Mouse (Mus musculus): ENCODE results near the gene Igsf6.

Igsf6 gene

GRCm38 (mm10) chr7:121074281-121074680, at the start of gene Igsf6:
TSS of gene Igsf6 (minus strand) at chr7:121074572.
- TF ChIP-seq GATA4 (IDR thresholded peaks at IDR 0.05; ENCODE audit: insufficient replicate concordance, low read length): no peak

GRCm38 (mm10) chr7:121120143-121120818, 45.9 kb upstream of the Igsf6 start:
- TF ChIP-seq GATA4 (IDR thresholded peaks at IDR 0.05; ENCODE audit: insufficient replicate concordance, low read length): no peak

DNA sequence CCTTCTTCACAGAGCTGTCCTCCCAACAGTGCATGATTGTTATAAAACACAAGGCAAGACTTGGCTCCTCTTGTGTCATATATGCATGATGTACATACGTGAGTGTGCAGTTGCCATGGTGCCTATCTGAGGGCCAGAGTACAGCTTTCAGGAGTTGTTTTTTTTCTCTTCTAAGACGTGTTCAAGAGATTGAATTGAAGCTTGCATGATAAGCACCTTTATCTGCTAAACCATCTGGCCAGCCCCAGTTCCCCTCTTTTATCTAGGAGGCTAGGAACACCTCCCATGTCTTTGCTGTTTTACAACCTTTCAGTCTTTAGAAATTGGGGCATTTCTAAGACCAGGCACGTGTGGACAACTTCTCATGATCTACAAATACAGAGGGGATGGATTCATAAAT, 37.4 kb upstream of the Igsf6 start:
- no peak for TF ChIP-seq GATA4 (IDR thresholded peaks at IDR 0.05; ENCODE audit: insufficient replicate concordance, low read length)

- TF ChIP-seq GATA4 (IDR thresholded peaks at IDR 0.05; ENCODE audit: insufficient replicate concordance, low read length): no peak
These were observed 36.9 kb upstream of the Igsf6 start for GRCm38 (mm10) chr7:121111321-121111720.

GRCm38 (mm10) chr7:121107851-121108250, 33.5 kb upstream of the Igsf6 start:
- TF ChIP-seq GATA4 (IDR thresholded peaks at IDR 0.05; ENCODE audit: insufficient replicate concordance, low read length): no peak

- no peak for TF ChIP-seq GATA4 (IDR thresholded peaks at IDR 0.05; ENCODE audit: insufficient replicate concordance, low read length)
These were observed 24.4 kb upstream of the Igsf6 start for GRCm38 (mm10) chr7:121098614-121099389.

DNA sequence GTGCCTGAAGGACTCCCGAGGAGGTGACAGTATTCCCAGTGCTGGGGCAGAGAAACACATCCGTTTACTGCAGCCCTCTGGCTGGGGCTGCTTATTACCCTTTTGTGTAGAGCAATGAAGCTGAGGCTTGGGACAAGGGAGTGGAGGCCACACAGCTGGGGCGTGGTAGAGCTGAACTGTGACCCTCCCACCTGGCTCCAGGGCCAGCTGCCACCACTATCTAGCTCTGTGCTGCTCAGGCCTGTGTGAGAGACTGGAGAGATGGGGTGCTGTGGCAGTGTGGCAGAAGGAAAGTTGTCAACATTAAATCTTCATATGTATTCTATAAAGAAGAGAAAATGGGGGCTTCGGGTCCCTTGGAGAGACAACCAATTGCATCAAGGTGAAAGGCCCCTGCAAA, 18.7 kb upstream of the Igsf6 start:
- no peak for TF ChIP-seq GATA4 (IDR thresholded peaks at IDR 0.05; ENCODE audit: insufficient replicate concordance, low read length)

- TF ChIP-seq GATA4 (IDR thresholded peaks at IDR 0.05; ENCODE audit: insufficient replicate concordance, low read length): no peak
These were observed 16.4 kb upstream of the Igsf6 start for GRCm38 (mm10) chr7:121090748-121091147.

- no peak for TF ChIP-seq GATA4 (IDR thresholded peaks at IDR 0.05; ENCODE audit: insufficient replicate concordance, low read length)
These were observed 14.4 kb upstream of the Igsf6 start for GRCm38 (mm10) chr7:121088745-121089144.

- no peak for TF ChIP-seq GATA4 (IDR thresholded peaks at IDR 0.05; ENCODE audit: insufficient replicate concordance, low read length)
These were observed 11.1 kb upstream of the Igsf6 start for GRCm38 (mm10) chr7:121085500-121085899.

DNA sequence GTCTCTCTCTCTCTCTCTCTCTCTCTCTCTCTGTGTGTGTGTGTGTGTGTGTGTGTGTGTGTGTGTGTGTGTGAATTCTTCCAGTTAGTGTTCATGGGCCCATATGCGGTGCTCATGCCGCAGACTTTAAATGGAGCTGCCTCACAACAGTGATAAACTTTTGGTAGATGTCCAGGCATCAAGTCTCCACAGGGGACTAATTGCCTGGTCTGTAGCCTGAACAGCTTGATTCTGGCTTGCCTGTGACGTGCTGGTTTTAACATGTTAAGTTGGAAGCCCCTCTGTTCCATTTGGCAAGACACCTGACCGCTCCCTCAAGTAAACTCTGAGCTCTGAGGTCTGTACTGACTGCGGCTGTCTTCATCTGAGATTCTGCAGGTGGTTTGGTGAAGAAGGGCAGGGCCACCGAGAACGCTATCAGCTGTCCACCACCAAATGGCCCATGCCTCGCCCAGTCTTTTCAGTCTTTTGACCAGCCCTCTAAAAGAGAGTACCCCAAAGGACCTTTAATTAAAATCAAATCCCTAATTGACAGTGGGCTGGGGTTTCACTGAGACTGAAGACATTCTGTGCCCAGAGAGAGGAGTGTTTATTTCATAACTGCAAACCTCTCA, 10.6 kb upstream of the Igsf6 start:
- TF ChIP-seq GATA4 (IDR thresholded peaks at IDR 0.05; ENCODE audit: insufficient replicate concordance, low read length): no peak

GRCm38 (mm10) chr7:121082949-121083513, 8.7 kb upstream of the Igsf6 start:
- no peak for TF ChIP-seq GATA4 (IDR thresholded peaks at IDR 0.05; ENCODE audit: insufficient replicate concordance, low read length)

GRCm38 (mm10) chr7:121081816-121082215, 7.4 kb upstream of the Igsf6 start:
- no peak for TF ChIP-seq GATA4 (IDR thresholded peaks at IDR 0.05; ENCODE audit: insufficient replicate concordance, low read length)

- TF ChIP-seq GATA4 (IDR thresholded peaks at IDR 0.05; ENCODE audit: insufficient replicate concordance, low read length): no peak
These were observed 7.0 kb upstream of the Igsf6 start, which contains the start of gene Otoa for GRCm38 (mm10) chr7:121081350-121081749. TSS of gene Otoa (plus strand) at chr7:121081650.

DNA sequence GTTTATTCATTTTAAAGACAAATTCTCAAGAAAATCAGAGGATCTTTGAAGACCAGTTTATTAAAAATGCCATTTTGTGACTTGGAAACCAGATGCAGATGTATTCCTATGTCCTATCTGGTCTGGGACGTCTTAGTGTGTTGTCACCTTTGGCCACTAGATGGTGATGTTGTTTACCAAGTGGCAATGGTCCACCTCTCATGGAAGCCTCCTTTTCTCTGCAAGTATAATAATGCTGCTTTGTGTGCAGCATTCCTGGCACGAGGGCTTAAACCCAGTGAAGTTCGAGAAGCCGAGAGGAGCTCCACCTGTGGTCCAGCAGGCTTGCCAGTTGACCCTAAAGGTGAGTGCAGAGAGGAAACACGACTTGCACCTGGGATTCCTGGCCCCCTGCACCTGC, 3.5 kb upstream of the Igsf6 start:
- TF ChIP-seq GATA4 (IDR thresholded peaks at IDR 0.05; ENCODE audit: insufficient replicate concordance, low read length): no peak

DNA sequence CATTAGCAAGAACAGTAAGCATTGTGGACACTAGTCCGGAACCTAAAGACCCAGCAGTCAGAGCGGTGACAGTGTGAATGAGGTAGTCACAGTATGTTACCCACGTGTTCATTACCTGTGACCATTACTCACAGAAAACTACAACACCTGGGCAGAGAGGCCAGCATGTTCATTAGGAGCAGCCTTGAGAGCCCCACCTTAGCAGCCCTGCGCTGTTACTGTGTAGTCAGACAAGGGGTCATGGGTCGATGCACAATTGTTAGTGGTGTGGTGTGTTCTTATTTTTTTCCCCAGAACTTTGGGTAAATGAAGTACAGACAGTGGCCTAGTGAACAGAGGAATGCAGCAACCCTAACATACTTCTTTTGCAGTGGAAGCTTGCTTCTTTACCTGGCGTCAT, 2.9 kb upstream of the Igsf6 start:
- no peak for TF ChIP-seq GATA4 (IDR thresholded peaks at IDR 0.05; ENCODE audit: insufficient replicate concordance, low read length)
